Mouse (Mus musculus): Measurements from ENCODE around the gene Phactr4.

Phactr4 gene

DNA sequence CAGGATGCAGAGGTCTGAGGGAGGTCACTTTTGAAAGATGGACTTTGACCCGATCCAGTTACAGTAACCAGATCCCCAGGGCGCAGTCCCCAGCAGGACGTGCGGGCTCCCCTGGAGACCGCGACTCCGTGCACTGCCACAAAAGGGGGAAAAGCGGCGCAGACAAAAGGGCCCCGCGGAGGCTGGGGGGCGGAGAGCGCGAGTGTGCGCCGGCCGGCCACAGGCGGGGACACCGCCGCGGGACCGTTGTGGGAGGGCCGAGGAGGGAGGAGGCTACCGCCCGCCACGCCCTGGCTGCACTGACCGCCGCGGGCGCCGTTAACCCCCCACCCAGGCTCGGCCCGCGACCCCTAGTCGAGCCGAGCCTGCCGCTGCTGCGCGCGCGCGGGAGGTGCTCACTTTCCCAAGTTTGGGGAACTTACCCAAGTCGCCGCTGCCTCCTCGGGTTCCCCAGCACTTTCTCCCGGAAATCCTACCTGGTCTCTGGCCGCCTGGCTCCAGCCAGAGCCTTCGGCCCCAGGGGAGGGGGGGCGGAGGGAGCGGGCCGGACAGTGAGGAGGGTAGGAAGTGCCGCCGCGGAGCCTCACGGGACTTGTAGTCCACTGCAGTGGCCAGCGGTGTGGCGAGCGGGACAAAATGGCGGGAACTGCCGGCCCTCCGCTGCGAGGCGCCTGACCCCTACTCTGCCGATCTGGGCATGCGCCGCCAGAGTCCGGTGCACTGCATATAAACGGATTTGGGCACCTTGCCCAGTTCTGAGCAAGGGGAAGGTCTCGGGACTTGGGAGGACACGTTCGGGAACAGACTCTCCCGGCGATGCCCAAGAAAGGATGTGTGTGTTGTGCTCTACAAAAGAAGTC is at the start of gene Phactr4:
Gene Phactr4, minus strand, starts transcription at position 567 of the 860 bp plus-strand sequence.
- 0% methylated on average over 73 of the region's 73 CpGs for WGBS

GRCm38 (mm10) chr4:132469873-132470272 is 47.6 kb upstream of the Phactr4 start:
- WGBS = 46% methylated on average over 3 of the region's 3 CpGs

GRCm38 (mm10) chr4:132464255-132464613 is 41.9 kb upstream of the Phactr4 start:
- 2% methylated on average over 5 of the region's 5 CpGs for WGBS

- under 1% methylated on average over 44 of the region's 44 CpGs for WGBS
Measured at GRCm38 (mm10) chr4:132463430-132464254, 41.4 kb upstream of the Phactr4 start, which contains the start of gene Med18. TSS of gene Med18 (minus strand) at chr4:132463921.

DNA sequence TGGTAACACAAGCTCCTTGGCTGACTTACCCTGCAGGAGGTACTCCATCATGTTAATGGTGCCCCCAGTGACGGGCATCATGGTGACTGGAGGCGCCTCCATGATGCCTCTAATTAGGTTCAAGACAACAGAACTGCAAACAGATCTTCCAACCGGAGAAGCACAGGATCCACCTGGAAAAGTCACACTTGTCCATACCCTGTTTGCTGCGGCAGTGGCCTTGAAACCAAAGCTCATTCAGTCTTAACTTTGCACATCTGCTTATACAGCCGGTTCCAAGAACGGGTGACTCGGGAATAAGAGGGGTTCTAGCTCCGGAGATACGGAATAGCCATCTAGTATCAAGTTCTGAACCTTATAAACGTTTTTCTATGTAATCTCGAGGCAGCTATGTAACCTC is 40.5 kb upstream of the Phactr4 start:
- WGBS = 4% methylated on average over 11 of the region's 11 CpGs

DNA sequence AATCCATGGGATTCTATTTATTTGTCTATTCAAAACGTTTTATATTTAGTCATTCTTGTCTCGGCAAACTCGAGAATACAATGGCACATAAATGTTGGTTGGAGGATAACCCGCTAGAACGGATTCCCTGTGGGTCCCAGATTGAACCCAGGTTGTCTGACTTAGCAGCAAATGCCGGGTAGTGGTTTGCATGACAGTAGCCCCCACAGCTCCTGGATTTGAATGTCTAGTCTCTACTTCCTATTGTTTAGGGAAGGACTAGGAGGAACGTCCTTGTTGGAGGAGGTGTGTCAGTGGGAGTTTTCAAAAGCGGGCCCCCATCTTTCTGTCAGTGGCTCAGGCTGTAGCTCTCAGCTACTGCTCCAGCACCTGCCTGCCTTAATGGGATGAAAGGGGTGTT is 37.9 kb upstream of the Phactr4 start:
- 89% methylated on average over 8 of the region's 8 CpGs for WGBS

GRCm38 (mm10) chr4:132455561-132455960 is 33.3 kb upstream of the Phactr4 start:
- 97% methylated on average over 6 of the region's 6 CpGs for WGBS

DNA sequence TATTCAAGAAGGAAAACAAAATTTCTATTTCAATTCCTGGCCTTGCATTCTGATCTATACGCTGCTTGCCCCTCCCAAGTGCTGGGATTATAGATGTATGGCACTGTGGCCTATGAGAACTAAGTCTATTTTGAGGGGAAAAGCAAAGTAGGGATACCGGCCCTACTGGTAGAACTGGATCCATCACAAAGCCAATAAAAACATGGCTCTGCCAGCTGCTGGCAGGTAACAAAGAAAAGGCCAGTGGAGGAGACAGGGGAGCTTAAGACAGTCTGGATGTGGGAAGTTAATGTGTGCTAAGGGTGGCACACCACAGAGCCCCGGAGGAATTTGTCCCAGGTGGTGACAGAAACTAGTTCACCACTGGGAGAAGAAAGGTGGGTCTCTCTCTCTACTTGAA is 32.9 kb upstream of the Phactr4 start:
- 90% methylated on average over 3 of the region's 3 CpGs for WGBS

DNA sequence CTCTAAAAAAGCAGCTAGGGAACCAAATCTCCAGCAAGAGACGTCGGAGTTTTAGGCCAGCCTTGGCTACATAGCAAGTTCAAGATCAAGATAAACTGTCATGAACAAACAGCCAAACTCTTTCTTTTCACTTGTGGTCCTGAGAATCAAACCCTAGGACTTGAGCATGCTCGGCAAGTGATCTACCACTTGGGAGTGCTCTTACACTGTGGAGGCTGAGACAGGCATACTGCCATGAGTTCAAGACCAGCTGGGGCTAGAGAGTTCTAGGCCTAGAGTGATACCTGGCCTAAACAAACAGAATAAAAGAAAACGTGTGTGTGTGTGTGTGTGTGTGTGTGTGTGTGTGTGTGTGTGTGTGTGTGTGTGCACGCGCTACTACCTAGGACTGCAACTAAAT is 31.9 kb upstream of the Phactr4 start:
- 84% methylated on average over 6 of the region's 6 CpGs for WGBS

DNA sequence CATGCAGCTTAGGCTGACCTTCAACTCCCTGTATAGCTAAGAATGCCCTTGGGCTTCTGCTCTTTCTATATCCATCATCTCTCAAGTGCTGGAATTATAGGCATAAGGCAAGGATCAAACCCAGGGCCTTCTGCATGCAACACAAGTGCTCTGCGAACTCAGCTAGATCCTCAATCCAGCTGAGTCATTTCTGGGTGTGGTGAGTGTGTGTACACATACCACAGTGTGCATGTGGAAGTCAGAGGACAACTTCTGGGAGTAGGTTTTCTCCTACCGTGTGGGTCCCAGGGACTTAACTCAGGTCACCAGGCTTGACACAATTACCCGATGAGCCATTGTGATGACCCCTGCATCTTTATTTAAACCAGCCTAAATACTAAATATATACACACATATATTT is 27.5 kb upstream of the Phactr4 start:
- WGBS = 85% methylated on average over 3 of the region's 3 CpGs

DNA sequence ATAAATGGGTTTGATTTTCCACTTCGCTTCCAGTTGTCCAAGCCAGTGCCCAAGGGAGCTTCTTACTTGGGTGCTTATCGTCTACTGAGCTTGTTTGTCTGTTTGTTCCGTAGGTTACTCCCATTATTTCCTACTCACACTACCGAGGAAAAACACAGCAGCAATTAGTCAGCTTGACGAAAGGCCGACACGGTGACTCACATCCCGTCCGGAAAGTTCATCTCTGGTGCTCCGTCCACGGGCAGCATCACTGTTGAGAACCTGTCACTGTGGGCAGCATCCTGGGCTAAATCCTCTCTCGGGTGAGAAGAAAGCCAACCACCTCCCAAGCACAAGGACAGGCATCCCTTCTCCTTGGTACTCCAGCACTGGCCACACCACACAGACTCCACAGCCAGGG is 23.8 kb upstream of the Phactr4 start:
- 85% methylated on average over 12 of the region's 12 CpGs for WGBS

DNA sequence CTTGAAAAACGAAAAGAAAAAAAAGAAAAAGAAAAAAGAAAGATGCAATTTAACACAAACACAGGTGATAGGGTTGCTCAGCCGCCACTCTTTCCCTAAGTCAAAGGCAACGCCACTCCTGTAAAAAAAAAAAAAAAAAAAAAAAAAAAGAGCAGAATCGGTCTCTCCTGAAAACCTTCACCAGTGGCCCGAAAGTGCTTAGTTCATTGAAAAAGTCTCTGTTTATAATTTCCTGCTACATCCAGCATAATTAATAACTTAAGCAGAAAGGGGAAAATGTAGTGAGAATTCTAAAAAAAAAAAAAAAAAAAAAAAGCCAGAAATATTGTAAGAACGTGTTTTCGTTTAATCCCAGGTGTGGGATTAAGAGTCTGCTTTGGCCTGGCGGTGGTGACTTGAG is 22.2 kb upstream of the Phactr4 start:
- WGBS = 86% methylated on average over 8 of the region's 8 CpGs

GRCm38 (mm10) chr4:132437857-132438256 is 15.6 kb upstream of the Phactr4 start:
- WGBS = 50% methylated on average over 11 of the region's 11 CpGs

DNA sequence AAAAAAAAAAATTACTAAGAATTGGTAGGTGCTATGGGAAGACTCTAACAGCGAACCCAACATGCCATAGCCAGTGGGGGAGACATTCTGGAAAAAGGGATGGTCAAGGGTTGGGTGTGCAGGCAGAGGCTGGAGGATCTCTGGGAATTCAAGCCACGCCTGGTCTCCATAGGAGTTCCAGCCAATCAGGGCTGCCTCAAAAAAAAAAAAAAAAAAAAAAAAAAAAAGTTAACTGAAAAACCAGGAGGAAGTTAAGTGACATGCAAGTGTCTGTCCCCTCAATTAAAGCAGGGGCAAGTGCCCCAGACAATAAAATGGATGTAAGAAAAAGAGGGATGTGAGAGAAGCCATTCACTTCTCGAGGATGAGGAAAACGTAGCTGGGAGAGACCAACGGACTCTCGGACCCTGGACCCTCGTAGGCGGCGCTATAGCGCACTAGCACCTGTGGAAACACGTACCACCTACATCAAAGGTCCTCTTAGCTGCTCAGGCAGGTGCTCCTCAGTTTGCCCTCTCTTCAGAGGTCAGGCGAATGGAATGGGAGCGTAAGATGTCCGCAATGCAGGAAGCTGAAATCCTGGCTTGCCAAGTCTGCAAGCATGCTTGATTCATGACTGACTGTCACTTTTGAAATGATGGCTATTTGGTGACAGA is 10.6 kb upstream of the Phactr4 start:
- 19% methylated on average over 14 of the region's 14 CpGs for WGBS

DNA sequence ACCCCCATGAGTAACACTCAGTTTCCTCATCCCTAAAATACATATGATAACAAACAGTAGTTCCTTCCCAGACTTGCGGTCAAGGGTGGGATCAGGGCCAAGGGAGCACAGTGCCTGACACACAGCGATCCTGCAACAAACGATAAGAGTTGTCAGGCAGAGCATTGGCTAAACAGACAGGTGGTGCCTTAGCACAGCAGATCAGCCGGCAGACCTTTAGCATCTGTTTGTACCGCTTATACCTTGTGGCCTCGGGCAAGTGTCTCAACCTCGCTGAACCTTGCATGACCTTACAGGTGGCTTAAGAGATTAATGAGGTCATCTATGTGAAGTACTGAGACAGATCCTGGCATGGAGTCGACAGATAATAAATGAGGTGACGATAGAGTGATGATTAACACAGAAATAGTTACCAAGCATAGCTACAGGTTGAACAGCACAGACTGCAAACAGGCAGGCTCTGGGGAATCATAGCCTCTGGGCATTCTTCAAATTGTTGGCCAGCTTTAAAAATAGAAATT is 5.8 kb upstream of the Phactr4 start:
- 69% methylated on average over 9 of the region's 9 CpGs for WGBS

- WGBS = 81% methylated on average over 4 of the region's 4 CpGs
Measured at GRCm38 (mm10) chr4:132427493-132427892, 5.2 kb upstream of the Phactr4 start.

GRCm38 (mm10) chr4:132426021-132426420 is 3.7 kb upstream of the Phactr4 start:
- WGBS = 61% methylated on average over 2 of the region's 2 CpGs

DNA sequence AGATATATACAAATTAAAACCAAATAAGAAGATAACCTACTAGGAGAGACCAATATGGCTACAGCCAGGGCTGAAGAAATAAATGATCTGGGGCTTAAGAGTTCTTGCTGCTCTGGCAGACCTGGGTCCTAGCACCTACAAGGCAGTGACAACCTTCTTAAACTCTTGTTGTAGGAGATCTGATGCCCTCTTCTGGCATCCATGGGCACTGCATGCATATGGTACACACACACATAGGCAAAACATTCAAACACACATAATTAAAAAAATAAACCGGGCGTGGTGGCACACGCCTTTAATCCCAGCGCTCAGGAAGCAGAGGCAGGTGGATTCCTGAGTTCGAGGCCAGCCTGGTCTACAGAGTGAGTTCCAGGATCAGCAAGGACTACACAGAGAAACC is 2.5 kb upstream of the Phactr4 start:
- WGBS = 97% methylated on average over 5 of the region's 5 CpGs

DNA sequence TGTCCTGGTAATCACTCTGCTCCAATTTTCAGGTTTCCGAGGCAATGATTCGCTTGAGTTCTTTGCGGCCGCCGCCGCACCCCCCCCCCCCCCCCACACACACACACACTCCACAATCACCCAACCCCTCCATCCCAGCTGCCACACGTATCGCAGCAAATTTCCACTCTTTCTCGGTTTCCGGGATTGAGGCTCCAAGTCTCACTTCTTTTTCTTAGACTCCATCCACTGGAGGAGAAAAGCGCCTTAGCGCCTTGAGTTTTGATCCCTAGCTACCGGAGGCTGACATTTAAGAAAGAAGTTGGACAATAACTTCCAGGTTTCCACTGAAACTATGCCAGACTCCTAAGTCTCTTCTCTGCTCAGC is 750 bp downstream of the Phactr4 start:
- WGBS = 0% methylated on average over 13 of the region's 13 CpGs

- WGBS = 75% methylated on average over 5 of the region's 5 CpGs
Measured at GRCm38 (mm10) chr4:132420471-132420870, 1.8 kb downstream of the Phactr4 start.

- 91% methylated on average over 4 of the region's 4 CpGs for WGBS
Measured at GRCm38 (mm10) chr4:132413257-132413656, 9.0 kb downstream of the Phactr4 start.
